Mouse (Mus musculus): Measurements from ENCODE around the gene Clcf1.
"Not testable (repeated sequence)": the region's sequence is repeated elsewhere in the genome, so short reads cannot be mapped to it uniquely, and the experiment has no call there.

Clcf1 gene

GRCm38 (mm10) chr19:4218784-4219183 is 4.7 kb downstream of the Clcf1 start:
- DNase-seq (ENCODE audit: low read depth), result no peak

DNA sequence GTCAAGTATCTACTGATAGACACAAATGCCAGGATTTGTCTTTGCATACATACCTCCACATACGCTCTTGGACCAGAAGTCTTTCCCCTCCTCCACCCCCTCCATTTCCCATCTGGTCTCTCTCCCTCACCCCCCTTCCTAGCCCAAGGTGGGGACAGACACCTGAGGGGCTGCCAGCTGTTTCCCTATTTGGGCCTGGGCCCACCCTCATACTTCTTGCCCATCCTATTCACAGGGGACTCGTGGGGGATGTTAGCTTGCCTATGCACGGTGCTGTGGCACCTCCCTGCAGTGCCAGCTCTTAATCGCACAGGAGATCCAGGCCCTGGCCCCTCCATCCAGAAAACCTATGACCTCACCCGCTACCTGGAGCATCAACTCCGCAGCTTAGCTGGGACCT is 5.9 kb downstream of the Clcf1 start:
- no peak for DNase-seq (ENCODE audit: low read depth)

DNA sequence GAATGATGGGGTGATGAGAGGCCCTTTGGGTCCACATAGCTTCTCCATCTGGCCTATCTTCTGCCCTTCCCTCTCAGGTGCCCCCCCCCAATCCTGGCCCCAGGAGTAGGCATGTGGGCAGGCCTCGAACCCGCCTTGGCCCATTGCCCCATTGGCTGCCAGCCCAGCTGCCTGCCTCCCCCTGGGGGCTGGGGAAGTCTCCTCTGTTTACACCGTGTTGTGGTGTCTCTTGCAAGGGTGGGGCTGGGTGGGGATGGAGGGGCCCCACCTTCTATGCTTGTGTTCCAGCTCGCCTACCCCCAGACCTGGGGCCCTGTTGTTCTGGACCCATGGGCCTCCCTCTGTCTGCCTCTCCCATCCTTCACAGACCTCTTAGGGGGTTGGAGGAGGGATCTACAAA is 6.4 kb downstream of the Clcf1 start:
- DNase-seq (ENCODE audit: low read depth), result no peak

DNA sequence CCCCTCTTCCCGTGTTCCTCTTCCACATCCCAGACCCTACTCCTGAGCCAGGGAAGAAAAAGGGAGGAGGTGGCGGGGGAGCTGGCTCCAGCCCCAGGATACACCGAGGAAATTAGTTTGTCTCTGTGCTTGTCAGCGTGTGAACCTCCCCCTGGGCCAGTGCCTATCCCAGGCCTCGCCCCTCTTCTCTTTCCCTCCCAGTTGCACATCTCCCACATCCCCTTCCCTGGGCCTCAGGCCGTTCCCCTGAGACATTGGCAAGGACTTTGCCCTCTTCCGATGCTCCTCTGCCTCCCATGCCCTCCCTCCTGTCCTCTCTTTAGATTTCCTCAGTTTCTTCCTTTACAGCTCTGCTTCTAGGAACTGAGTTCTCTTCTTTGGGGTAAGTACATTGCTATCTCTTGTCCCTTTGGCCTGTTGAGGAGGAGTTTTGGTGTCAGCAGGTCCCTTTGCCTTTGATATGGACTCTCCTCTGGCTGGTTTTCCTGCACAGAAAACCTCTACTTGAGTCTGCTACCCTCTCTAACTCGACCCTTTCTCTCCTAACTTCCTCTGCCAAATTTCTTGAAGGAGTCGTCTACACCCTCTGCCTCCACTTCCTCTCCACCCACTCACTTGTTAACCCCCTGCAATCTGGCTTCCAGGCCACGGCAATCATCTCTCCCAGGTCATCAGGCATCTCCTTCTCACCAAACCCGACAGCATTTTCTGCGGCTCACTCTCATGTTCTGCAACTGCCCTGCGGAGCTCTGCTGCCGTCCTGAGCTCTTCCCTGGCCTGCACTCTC is 7.1 kb downstream of the Clcf1 start:
- no peak for DNase-seq (ENCODE audit: low read depth)

GRCm38 (mm10) chr19:4222165-4222564 is 8.1 kb downstream of the Clcf1 start:
- no peak for DNase-seq (ENCODE audit: low read depth)

GRCm38 (mm10) chr19:4226779-4227178 is 12.7 kb downstream of the Clcf1 start:
- no peak for DNase-seq (ENCODE audit: low read depth)

- DNase-seq (ENCODE audit: low read depth), result no peak
These were observed 13.4 kb downstream of the Clcf1 start for GRCm38 (mm10) chr19:4227446-4227845.

DNA sequence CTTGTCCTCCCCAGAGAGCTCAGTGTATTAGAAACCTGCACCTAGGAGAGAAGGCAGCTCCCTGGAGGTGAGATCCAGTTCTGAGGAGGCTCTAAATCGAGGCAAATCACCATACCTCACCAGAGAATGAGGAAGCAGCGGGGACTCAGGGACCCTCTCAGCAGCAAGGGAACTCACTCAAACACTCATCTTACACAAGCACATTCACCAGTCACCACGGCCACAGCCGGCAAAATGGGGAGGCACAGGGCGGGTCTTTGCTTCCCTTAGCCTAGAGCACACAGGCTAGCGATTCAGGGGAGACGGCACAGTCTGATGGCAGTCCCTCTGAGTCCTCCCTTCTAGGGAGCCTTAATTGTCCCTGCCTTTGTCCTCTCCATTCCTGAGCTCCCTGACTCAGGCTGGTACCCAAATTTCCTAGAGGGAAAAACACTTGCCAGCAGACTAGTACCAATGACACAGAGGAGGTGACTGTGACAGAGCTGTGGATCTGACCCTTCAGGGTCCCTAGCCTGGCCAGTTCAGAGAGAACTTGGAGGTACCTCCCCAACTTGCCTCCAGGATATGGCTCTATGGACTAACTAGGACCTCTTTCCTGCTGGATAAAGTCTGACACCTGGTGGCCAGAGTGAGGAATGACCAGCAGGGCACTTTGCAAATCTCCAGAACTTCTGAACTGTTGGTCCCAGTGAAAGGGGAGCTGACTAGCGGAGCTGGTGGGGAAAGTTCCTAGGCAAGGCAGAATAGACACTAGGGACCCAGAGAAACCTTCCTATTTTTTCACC is 14.0 kb downstream of the Clcf1 start:
- peak; percentile 87 for DNase-seq (ENCODE audit: low read depth)

- DNase-seq (ENCODE audit: low read depth), result no peak
These were observed 14.9 kb downstream of the Clcf1 start for GRCm38 (mm10) chr19:4228891-4229290.

- DNase-seq (ENCODE audit: low read depth), result no peak
These were observed 15.5 kb downstream of the Clcf1 start for GRCm38 (mm10) chr19:4229451-4230076.

GRCm38 (mm10) chr19:4230415-4230814 is 16.4 kb downstream of the Clcf1 start:
- no peak for DNase-seq (ENCODE audit: low read depth)

DNA sequence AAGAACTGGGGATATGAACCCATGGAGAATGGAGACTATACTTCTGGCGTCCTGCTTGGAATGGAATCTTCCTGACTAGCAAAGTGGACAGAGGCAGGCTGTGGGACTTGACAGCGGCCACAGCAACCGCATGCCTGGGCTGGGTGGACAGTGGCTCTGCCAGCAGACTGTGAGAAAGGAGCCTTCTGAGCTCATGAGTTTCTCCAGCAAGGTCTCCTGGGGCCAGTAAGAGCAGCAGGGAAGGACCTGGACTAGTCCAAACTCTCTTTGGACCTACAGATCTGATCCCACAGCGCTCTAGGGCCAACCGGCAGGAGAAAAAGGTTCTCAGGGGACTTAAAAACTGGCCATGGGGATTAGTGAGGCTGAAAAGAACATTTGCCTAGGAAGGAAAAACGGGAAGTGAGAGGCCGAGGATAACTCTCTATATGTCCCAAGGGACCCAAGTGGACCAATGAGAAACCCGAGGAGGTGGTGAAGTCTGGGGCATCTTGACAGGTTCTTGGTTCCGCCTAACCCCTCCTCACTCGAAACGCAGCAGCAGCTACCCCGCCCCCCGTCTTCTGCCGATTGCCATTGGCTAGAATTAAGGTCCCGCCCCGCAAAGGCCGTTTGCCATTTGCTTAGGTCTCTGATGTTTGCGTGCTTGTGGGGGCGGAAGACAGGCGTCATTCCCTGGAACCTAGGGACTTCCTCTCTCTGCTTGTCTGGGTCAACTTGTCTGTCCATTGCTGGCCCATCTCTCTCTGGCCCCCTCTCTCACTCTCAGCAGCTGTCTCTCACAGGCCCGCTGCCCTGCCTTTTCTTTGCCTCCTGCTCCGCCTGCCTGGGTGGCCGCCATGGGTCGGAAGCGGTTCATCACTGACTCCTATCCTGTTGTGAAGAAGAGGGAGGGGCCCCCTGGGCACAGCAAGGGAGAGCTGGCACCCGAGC is 17.5 kb downstream of the Clcf1 start, which contains the start of gene Pold4:
TSS of gene Pold4 (plus strand) at position 647 of the 933 bp plus-strand sequence.
- peak; percentile 89 for DNase-seq (ENCODE audit: low read depth)

GRCm38 (mm10) chr19:4232186-4232572 is 18.1 kb downstream of the Clcf1 start:
- no peak for DNase-seq (ENCODE audit: low read depth)

GRCm38 (mm10) chr19:4232651-4233050 is 18.6 kb downstream of the Clcf1 start:
- DNase-seq (ENCODE audit: low read depth), result no peak

DNA sequence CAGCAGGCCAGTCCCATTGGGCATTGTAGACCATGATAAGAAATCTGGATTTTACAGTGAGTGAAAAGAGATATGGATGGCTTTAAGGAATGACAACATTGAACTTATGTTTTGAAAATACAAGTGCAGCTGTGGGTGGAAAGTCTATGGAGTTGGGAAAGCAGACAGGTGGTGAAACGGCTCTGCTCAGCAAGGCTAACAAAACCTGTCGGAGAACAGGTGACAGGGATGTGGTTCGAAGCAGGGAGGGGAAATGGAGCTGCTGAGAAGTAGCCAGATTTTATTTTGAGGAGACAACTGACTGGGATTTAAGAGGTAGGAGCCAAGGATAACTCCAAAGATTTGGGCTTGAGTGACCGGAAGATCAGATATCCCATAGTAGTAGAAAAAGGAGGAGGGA is 20.5 kb downstream of the Clcf1 start:
- DNase-seq (ENCODE audit: low read depth), result no peak

DNA sequence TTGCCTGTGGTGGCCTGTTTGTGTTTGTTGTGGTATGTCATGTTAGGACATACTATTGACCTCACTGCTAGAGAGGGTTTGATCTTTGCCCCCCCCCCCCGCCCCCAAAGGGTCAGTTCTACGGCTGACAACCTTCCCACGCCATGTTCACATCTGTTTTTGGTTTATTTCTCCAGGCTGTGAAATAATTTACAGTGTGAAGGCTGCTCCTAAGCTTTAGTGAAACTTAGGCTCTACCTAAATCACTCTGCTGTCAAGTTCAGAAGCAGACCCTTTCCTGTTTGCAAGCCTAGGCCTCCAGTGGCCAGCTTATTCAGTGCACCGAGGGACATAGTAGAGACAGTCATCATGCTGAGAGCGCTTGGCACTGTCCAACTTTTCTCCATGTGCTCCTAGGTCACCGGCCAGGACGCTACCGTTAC is 26.2 kb downstream of the Clcf1 start:
- no peak for DNase-seq (ENCODE audit: low read depth)

GRCm38 (mm10) chr19:4242416-4242815 is 28.4 kb downstream of the Clcf1 start:
- no peak for DNase-seq (ENCODE audit: low read depth)

DNA sequence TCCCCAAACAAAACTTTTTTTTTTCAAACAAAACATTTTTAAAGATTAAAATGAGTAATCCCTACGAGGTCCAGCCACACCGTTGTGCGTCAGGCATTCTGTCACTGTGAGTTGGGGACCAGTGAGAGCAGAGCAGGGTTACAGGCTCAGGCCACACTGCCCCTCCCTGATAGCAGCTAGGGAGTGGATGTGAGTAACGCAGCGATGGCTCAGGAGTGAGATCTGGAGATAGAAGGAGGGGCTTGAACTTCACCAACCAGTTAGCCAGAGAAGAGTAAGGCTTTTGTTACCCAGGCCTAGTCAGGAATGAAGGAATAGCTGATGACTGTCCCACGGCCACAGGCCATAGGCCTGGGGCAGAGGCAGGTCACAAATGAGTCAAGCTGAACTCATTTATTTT is 30.7 kb downstream of the Clcf1 start:
- DNase-seq (ENCODE audit: low read depth), result no peak

- DNase-seq (ENCODE audit: low read depth), result no peak
These were observed 33.0 kb downstream of the Clcf1 start for GRCm38 (mm10) chr19:4247010-4247409.

GRCm38 (mm10) chr19:4248683-4249082 is 34.6 kb downstream of the Clcf1 start:
- not testable (repeated sequence) for DNase-seq (ENCODE audit: low read depth)

GRCm38 (mm10) chr19:4254230-4254629 is 40.2 kb downstream of the Clcf1 start:
- no peak for DNase-seq (ENCODE audit: low read depth)
